ENCODE assay signal across 24 mouse cellular contexts in genomic region chr14:121168716-121169115, GRCm38 (mm10).
A peak's percentile ranks its signal among the peaks of the same experiment; 100 is the strongest.
DNase-seq lines count a peak whose midpoint lies in the region; ATAC-seq and TF ChIP-seq lines count a peak whose summit lies in the region.
"Had no signal": no experiment of that assay in that cellular context is flagged by ENCODE, and none has a peak within 500 bp of the region (broad histone marks: within the 10 kb centered on the region; RNA-seq: fewer than 3 reads in every experiment).

No protein-coding gene starts in this region.

- 78% methylated on average over 3 of the region's 3 CpGs for WGBS in limb, embryonic 12.5 days

- no peak for DNase-seq in left cerebral cortex, adult 2 months (ENCODE audit: extremely low spot score in 1 of 2, low spot score in 2 of 2)
- DNase-seq in left cerebral cortex, postnatal 10 days (ENCODE audit: extremely low spot score in 1 of 2, low spot score in 2 of 2), result no peak
- no peak for DNase-seq in cerebellum, adult 9-11 months
- DNase-seq in retina, embryonic 14.5 days (ENCODE audit: low spot score), result no peak
- DNase-seq: adrenal gland, adult 2 months; adrenal gland, postnatal 14 days; cerebellum, adult 11-12 months; cerebellum, adult 8-10 months; cerebellum, postnatal 14 days; gastrocnemius, postnatal 10 days; gastrocnemius, postnatal 36 days; heart, adult 2 months; heart, postnatal 14 days; heart, postnatal 4 days had no signal

- H3K27me3 ChIP-seq in limb, embryonic 12.5 days, result no peaks in the 10 kb centered on the region
- H3K27me3 ChIP-seq: forebrain, embryonic 13.5 days; heart, embryonic 13.5 days had no signal

- no peak for ATAC-seq in limb, embryonic 12.5 days (ENCODE audit: insufficient number of reproducible peaks, insufficient read depth, low FRiP score, low TSS enrichment, low read depth)
- ATAC-seq: CD4-positive, CD25-positive, alpha-beta regulatory T cell, adult 4 months; forebrain, embryonic 13.5 days; forebrain, embryonic 16.5 days; hindbrain, postnatal 0 days had no signal

- TF ChIP-seq CTCF in left cerebral cortex, adult 2 months (IDR thresholded peaks at IDR 0.05), result no peak
- TF ChIP-seq CTCF in cortical plate, adult 2 months (IDR thresholded peaks at IDR 0.05; ENCODE audit: extremely low read depth, insufficient read depth, low read length), result no peak

- H3K9me3 ChIP-seq in limb, embryonic 12.5 days, result no peaks in the 10 kb centered on the region
- H3K9me3 ChIP-seq: forebrain, embryonic 10.5 days; forebrain, embryonic 13.5 days; heart, embryonic 10.5 days; heart, embryonic 13.5 days had no signal

- peaks cover 9% of the 10 kb centered on the region; the same call in 1 of the 2 replicates for H3K36me3 ChIP-seq in limb, embryonic 12.5 days
- H3K36me3 ChIP-seq: heart, embryonic 10.5 days; heart, embryonic 13.5 days had no signal

- H3K4me3 ChIP-seq in left cerebral cortex, adult 2 months, result no peak overlapping the region
- H3K4me3 ChIP-seq in cortical plate, adult 2 months (ENCODE audit: insufficient read depth, low read length), result no peak overlapping the region
- H3K4me3 ChIP-seq in limb, embryonic 12.5 days (replicated peaks), result no peak overlapping the region
- H3K4me3 ChIP-seq: forebrain, embryonic 10.5 days; forebrain, embryonic 13.5 days; heart, adult 2 months; heart, embryonic 10.5 days; heart, embryonic 13.5 days had no signal

- H3K4me2 ChIP-seq in limb, embryonic 12.5 days, result no peak overlapping the region
- H3K4me2 ChIP-seq: forebrain, embryonic 13.5 days; heart, embryonic 13.5 days; hindbrain, embryonic 14.5 days had no signal

- peak overlapping the region; percentile 37 for H3K27ac ChIP-seq in left cerebral cortex, adult 2 months
- 0 out of 2 replicates have a peak overlapping the region, but pooled peaks have one; percentile 44 for H3K27ac ChIP-seq in cortical plate, adult 2 months (ENCODE audit: insufficient read depth, low read length)
- H3K27ac ChIP-seq in limb, embryonic 12.5 days, result 0 out of 2 replicates have a peak overlapping the region, but pooled peaks have one; percentile 62
- H3K27ac ChIP-seq: forebrain, embryonic 10.5 days; forebrain, embryonic 13.5 days; heart, adult 2 months; heart, embryonic 10.5 days; heart, embryonic 13.5 days; hindbrain, embryonic 14.5 days; hindbrain, postnatal 0 days had no signal

- intact Hi-C loops in left cerebral cortex, adult 2 months (cut with DNase I), result loop anchor here (5.0 kb wide), 3 partner anchors 106 to 336 kb away; no protein-coding TSS in a partner anchor
- intact Hi-C loops in left cerebral cortex, postnatal 10 days (cut with DNase I), result no loop called here

- no peak for TF ChIP-seq POLR2A in cortical plate, adult 2 months (IDR thresholded peaks at IDR 0.05; ENCODE audit: extremely low read depth, insufficient read depth, low read length)

- no peak overlapping the region for H3K9ac ChIP-seq in limb, embryonic 12.5 days (replicated peaks)
- H3K9ac ChIP-seq: forebrain, embryonic 13.5 days; heart, embryonic 13.5 days; hindbrain, embryonic 14.5 days had no signal

- H3K4me1 ChIP-seq in cortical plate, adult 2 months (ENCODE audit: control insufficient read depth, insufficient read depth, low read length), result peaks cover 23% of the 10 kb centered on the region
- peaks cover 84% of the 10 kb centered on the region for H3K4me1 ChIP-seq in limb, embryonic 12.5 days (replicated peaks)
